Mouse (Mus musculus) neural tube, embryonic 10.5 days (tissue): ENCODE measurements around the gene Gen1.

ENCODE experiments used
- DNase-seq: peaks from one replicate; pipeline ENCODE4 v3.0.0-alpha.2; 2017; ENCODE audit warnings: low spot score; ENCODE audit errors: extremely low spot score

Gen1 gene

GRCm38 (mm10) chr12:11224722-11225121 is 40.9 kb downstream of the Gen1 start:
- DNase-seq = no peak

- DNase-seq = no peak
Observed at GRCm38 (mm10) chr12:11223090-11223489, 42.5 kb downstream of the Gen1 start.

GRCm38 (mm10) chr12:11222566-11222965 is 43.0 kb downstream of the Gen1 start:
- DNase-seq = no peak

- DNase-seq = no peak
Observed at GRCm38 (mm10) chr12:11221524-11222330, 43.9 kb downstream of the Gen1 start.

GRCm38 (mm10) chr12:11217726-11218250 is 47.8 kb downstream of the Gen1 start:
- no peak for DNase-seq

GRCm38 (mm10) chr12:11216454-11216853 is 49.1 kb downstream of the Gen1 start:
- DNase-seq = no peak

- DNase-seq = no peak
Observed at GRCm38 (mm10) chr12:11215555-11215954, 50.0 kb downstream of the Gen1 start.

- DNase-seq = no peak
Observed at GRCm38 (mm10) chr12:11214776-11215175, 50.8 kb downstream of the Gen1 start.

- DNase-seq = no peak
Observed at GRCm38 (mm10) chr12:11212881-11213280, 52.7 kb downstream of the Gen1 start.

- DNase-seq = no peak
Observed at GRCm38 (mm10) chr12:11210361-11210760, 55.2 kb downstream of the Gen1 start.

GRCm38 (mm10) chr12:11209636-11210035 is 56.0 kb downstream of the Gen1 start:
- no peak for DNase-seq

- DNase-seq = no peak
Observed at GRCm38 (mm10) chr12:11208872-11209271, 56.7 kb downstream of the Gen1 start, which contains the start of gene Msgn1. Msgn1 (minus strand) TSS chr12:11208972.

GRCm38 (mm10) chr12:11206321-11206720 is 59.3 kb downstream of the Gen1 start:
- DNase-seq = no peak

GRCm38 (mm10) chr12:11203694-11204665 is 61.6 kb downstream of the Gen1 start:
- no peak for DNase-seq

GRCm38 (mm10) chr12:11202476-11202875 is 63.1 kb downstream of the Gen1 start:
- DNase-seq = no peak

- DNase-seq = no peak
Observed at GRCm38 (mm10) chr12:11200711-11201110, 64.9 kb downstream of the Gen1 start.

GRCm38 (mm10) chr12:11198551-11198950 is 67.0 kb downstream of the Gen1 start:
- DNase-seq = no peak

- DNase-seq = no peak
Observed at GRCm38 (mm10) chr12:11198026-11198425, 67.6 kb downstream of the Gen1 start.

- DNase-seq = no peak
Observed at GRCm38 (mm10) chr12:11196830-11197229, 68.8 kb downstream of the Gen1 start.

GRCm38 (mm10) chr12:11196142-11196597 is 69.4 kb downstream of the Gen1 start:
- DNase-seq = peak; percentile 88

GRCm38 (mm10) chr12:11195031-11195430 is 70.6 kb downstream of the Gen1 start:
- no peak for DNase-seq
